Comparison of ENCODE assay signal across 33 mouse cellular contexts in genomic region chr4:107648959-107649485, GRCm38 (mm10). TPM values are rescaled to one million over a fixed set of nuclear protein-coding genes. Genes with fewer than 3 reads are reported as not detected.
A peak's percentile ranks its signal among the peaks of the same experiment; 100 is the strongest.
DNase-seq lines count a peak whose midpoint lies in the region; ATAC-seq lines count a peak whose summit lies in the region.
"Had no signal": no experiment of that assay in that cellular context is flagged by ENCODE, and none has a peak within 500 bp of the region (broad histone marks: within the 10 kb centered on the region; RNA-seq: fewer than 3 reads in every experiment).

No protein-coding gene starts in this region.

- WGBS in heart, embryonic 13.5 days: 32% methylated on average over 5 of the region's 5 CpGs
- WGBS in lung, embryonic 15.5 days: 40% methylated on average over 5 of the region's 5 CpGs

- H3K9me3 ChIP-seq in heart, embryonic 13.5 days: no peaks in the 10 kb centered on the region
- H3K9me3 ChIP-seq in lung, embryonic 15.5 days: no peaks in the 10 kb centered on the region
- H3K9me3 ChIP-seq: hindbrain, embryonic 13.5 days; limb, embryonic 12.5 days; liver, embryonic 15.5 days had no signal

- peaks cover 19% of the 10 kb centered on the region for H3K27me3 ChIP-seq in heart, embryonic 13.5 days (replicated peaks)
- no peaks in the 10 kb centered on the region for H3K27me3 ChIP-seq in lung, embryonic 15.5 days
- H3K27me3 ChIP-seq: hindbrain, embryonic 13.5 days; neural tube, embryonic 12.5 days had no signal

- peaks cover 16% of the 10 kb centered on the region for H3K4me1 ChIP-seq in heart, embryonic 13.5 days
- H3K4me1 ChIP-seq in lung, embryonic 15.5 days: no peaks in the 10 kb centered on the region

- no peaks in the 10 kb centered on the region for H3K36me3 ChIP-seq in heart, embryonic 13.5 days
- no peaks in the 10 kb centered on the region for H3K36me3 ChIP-seq in lung, embryonic 15.5 days
- H3K36me3 ChIP-seq: hindbrain, embryonic 13.5 days; limb, embryonic 12.5 days; liver, embryonic 15.5 days; neural tube, embryonic 12.5 days had no signal

- peak overlapping the region; percentile 24; the same call in 1 of the 2 replicates for H3K9ac ChIP-seq in heart, embryonic 13.5 days
- no peak overlapping the region for H3K9ac ChIP-seq in lung, embryonic 15.5 days
- H3K9ac ChIP-seq: hindbrain, embryonic 13.5 days; limb, embryonic 12.5 days; liver, embryonic 15.5 days; neural tube, embryonic 12.5 days had no signal

- ATAC-seq in heart, embryonic 13.5 days (ENCODE audit: extremely low read depth, insufficient number of reproducible peaks, low FRiP score, low TSS enrichment): no peak
- peak; percentile 62 for ATAC-seq in lung, embryonic 15.5 days (ENCODE audit: borderline replicate concordance, extremely low read depth, low FRiP score, low TSS enrichment)
- ATAC-seq: forebrain, embryonic 16.5 days; intestine, embryonic 16.5 days; midbrain, embryonic 16.5 days had no signal

- H3K27ac ChIP-seq in heart, embryonic 13.5 days (replicated peaks): no peak overlapping the region
- no peak overlapping the region for H3K27ac ChIP-seq in lung, embryonic 15.5 days
- H3K27ac ChIP-seq: gastrocnemius, adult 2 months; heart, adult 2 months; hindbrain, embryonic 13.5 days; layer of hippocampus, adult 2 months; left cerebral cortex, adult 2 months; limb, embryonic 12.5 days; liver, embryonic 15.5 days; neural tube, embryonic 12.5 days; stomach, postnatal 0 days had no signal

- no peak overlapping the region for H3K4me3 ChIP-seq in heart, embryonic 13.5 days
- H3K4me3 ChIP-seq in lung, embryonic 15.5 days: no peak overlapping the region
- H3K4me3 ChIP-seq: erythroblast, embryonic 14.5 days; gastrocnemius, adult 2 months; heart, adult 2 months; hindbrain, embryonic 13.5 days; layer of hippocampus, adult 2 months; left cerebral cortex, adult 2 months; limb, embryonic 12.5 days; liver, embryonic 15.5 days; neural tube, embryonic 12.5 days had no signal

- H3K4me2 ChIP-seq in heart, embryonic 13.5 days: no peak overlapping the region
- no peak overlapping the region for H3K4me2 ChIP-seq in lung, embryonic 15.5 days
- H3K4me2 ChIP-seq: hindbrain, embryonic 13.5 days; limb, embryonic 12.5 days; liver, embryonic 15.5 days; neural tube, embryonic 12.5 days had no signal

- DNase-seq in heart, adult 18-20 months: no peak
- no peak for DNase-seq in lung, postnatal 14 days
- DNase-seq in adipocyte (ENCODE audit: low spot score): peak; percentile 49
- peak; percentile 19 for DNase-seq in adrenal gland, postnatal 10 days
- no peak for DNase-seq in cerebellum, adult 18-20 months
- DNase-seq: B cell, adult 2 months; cerebellum, adult 11-12 months; cerebellum, postnatal 14 days; gastrocnemius, adult 2 months; gastrocnemius, postnatal 36 days; heart, adult 2 months; kidney, adult 9 months; kidney, postnatal 36 days; right cerebral cortex, postnatal 4 days; thymus, adult 18-20 months; thymus, postnatal 25 days had no signal

RNA-seq across cellular contexts. Expression of gene Dmrtb1, which starts 35.0 kb away (rescaled TPM):
- polyA plus RNA-seq in heart, embryonic 13.5 days (2015; fragmentation: Nextera tagmentation; extraction: Ambion mirVana): 0.11 TPM in 1 of 2 replicates, not detected in the other
- not detected for total RNA-seq in heart, adult 18-20 months (2021)
- polyA plus RNA-seq in lung, embryonic 15.5 days (2015; fragmentation: Nextera tagmentation; extraction: Ambion mirVana): not detected in 2 replicates
- total RNA-seq in adrenal gland, postnatal 10 days (2021): not detected
- total RNA-seq: gastrocnemius, adult 2 months; gastrocnemius, postnatal 36 days; heart, adult 2 months; heart, postnatal 25 days; liver, adult 2 months had no signal
- polyA plus RNA-seq: embryonic facial prominence, embryonic 14.5 days; heart, embryonic 14.5 days; intestine, embryonic 16.5 days; liver, adult 2 months; liver, embryonic 15.5 days; stomach, postnatal 0 days had no signal

Comparison
In these comparisons a context has a peak if more than half of its experiments do, and no peak if none do; other contexts are left out.
1. DNase-seq: peak in adipocyte (single experiment) and adrenal gland, postnatal 10 days (single experiment); none in heart, adult 18-20 months (0 of 2), lung, postnatal 14 days (single experiment) and cerebellum, adult 18-20 months (0 of 2).